Mouse (Mus musculus): Measurements from ENCODE around the gene Osbpl2. TPM values are rescaled to one million over a fixed set of nuclear protein-coding genes. Genes with fewer than 3 reads are reported as not detected.

Gene Osbpl2
- total and polyA plus RNA-seq, 2 experiments = 14.0 to 21.9 TPM

GRCm38 (mm10) chr2:180175725-180176124 lies 56.6 kb downstream of the Osbpl2 start:
- Histone ChIP-seq H3K4me1 (ENCODE audit: control insufficient read depth, insufficient read depth, low read length) (peaks cover 15% of the 10 kb centered on the region), H3K9ac (ENCODE audit: low read depth, low read length) (no peak overlapping the region), H3K27me3 (ENCODE audit: control insufficient read depth, insufficient read depth, low read length) (no peaks in the 10 kb centered on the region), H3K27ac (replicated peaks; ENCODE audit: insufficient read depth, low read depth, low read length) (no peak overlapping the region), H3K79me2 (ENCODE audit: control insufficient read depth, insufficient read depth, low read length) (peaks cover 12% of the 10 kb centered on the region), H3K4me3 (ENCODE audit: insufficient read depth, low read depth, low read length) (no peak overlapping the region), H3K36me3 (ENCODE audit: control insufficient read depth, insufficient read depth, low read length) (peaks cover 5% of the 10 kb centered on the region; the same call in 1 of the 2 replicates)
- WGBS = 90% methylated on average over 7 of the region's 7 CpGs
- DNase-seq (ENCODE audit: extremely low read depth, low read depth, low spot score) = no peak
- TF ChIP-seq POLR2A (IDR thresholded peaks at IDR 0.05; ENCODE audit: extremely low read depth, insufficient read depth, low read length) (no peak), CTCF (IDR thresholded peaks at IDR 0.05; ENCODE audit: low read depth, low read length) (no peak)

DNA sequence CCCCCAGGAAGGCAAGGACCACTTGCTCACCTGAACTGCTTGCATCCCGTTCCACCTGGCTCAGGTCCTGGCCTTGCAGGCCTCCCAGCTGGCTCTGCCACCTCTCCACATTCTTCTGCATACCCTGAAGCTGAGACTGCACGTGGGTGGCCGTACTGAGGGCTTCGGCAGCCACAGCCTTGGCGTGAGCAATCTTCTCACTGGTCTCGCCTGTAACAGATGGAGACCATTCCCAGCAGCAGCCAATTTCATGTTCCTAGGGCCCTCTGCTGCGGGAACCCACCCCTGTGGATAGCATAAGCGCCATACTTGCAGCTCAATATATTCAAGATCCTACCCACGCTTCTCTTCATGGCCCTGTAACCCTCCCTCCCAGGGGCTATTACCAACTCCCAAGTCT lies 62.4 kb downstream of the Osbpl2 start:
- TF ChIP-seq POLR2A (IDR thresholded peaks at IDR 0.05; ENCODE audit: extremely low read depth, insufficient read depth, low read length) (no peak), CTCF (IDR thresholded peaks at IDR 0.05; ENCODE audit: low read depth, low read length) (no peak)
- Histone ChIP-seq H3K27ac (replicated peaks; ENCODE audit: insufficient read depth, low read depth, low read length) (no peak overlapping the region), H3K79me2 (ENCODE audit: control insufficient read depth, insufficient read depth, low read length) (no peaks in the 10 kb centered on the region), H3K4me1 (ENCODE audit: control insufficient read depth, insufficient read depth, low read length) (no peaks in the 10 kb centered on the region), H3K36me3 (ENCODE audit: control insufficient read depth, insufficient read depth, low read length) (no peaks in the 10 kb centered on the region), H3K4me3 (ENCODE audit: insufficient read depth, low read depth, low read length) (no peak overlapping the region), H3K27me3 (ENCODE audit: control insufficient read depth, insufficient read depth, low read length) (no peaks in the 10 kb centered on the region), H3K9ac (ENCODE audit: low read depth, low read length) (no peak overlapping the region)
- WGBS = 86% methylated on average over 9 of the region's 9 CpGs
- no peak for DNase-seq (ENCODE audit: extremely low read depth, low read depth, low spot score)

- Histone ChIP-seq H3K4me1 (ENCODE audit: control insufficient read depth, insufficient read depth, low read length) (no peaks in the 10 kb centered on the region), H3K27ac (replicated peaks; ENCODE audit: insufficient read depth, low read depth, low read length) (no peak overlapping the region), H3K9ac (ENCODE audit: low read depth, low read length) (no peak overlapping the region), H3K36me3 (ENCODE audit: control insufficient read depth, insufficient read depth, low read length) (no peaks in the 10 kb centered on the region), H3K4me3 (ENCODE audit: insufficient read depth, low read depth, low read length) (no peak overlapping the region), H3K79me2 (ENCODE audit: control insufficient read depth, insufficient read depth, low read length) (no peaks in the 10 kb centered on the region), H3K27me3 (ENCODE audit: control insufficient read depth, insufficient read depth, low read length) (no peaks in the 10 kb centered on the region)
- no peak for DNase-seq (ENCODE audit: extremely low read depth, low read depth, low spot score)
- no peak for TF ChIP-seq CTCF (IDR thresholded peaks at IDR 0.05; ENCODE audit: low read depth, low read length)
- TF ChIP-seq POLR2A (IDR thresholded peaks at IDR 0.05; ENCODE audit: extremely low read depth, insufficient read depth, low read length) = no peak
- 91% methylated on average over 24 of the region's 24 CpGs for WGBS
Measured at GRCm38 (mm10) chr2:180184011-180184751, 65.1 kb downstream of the Osbpl2 start.

DNA sequence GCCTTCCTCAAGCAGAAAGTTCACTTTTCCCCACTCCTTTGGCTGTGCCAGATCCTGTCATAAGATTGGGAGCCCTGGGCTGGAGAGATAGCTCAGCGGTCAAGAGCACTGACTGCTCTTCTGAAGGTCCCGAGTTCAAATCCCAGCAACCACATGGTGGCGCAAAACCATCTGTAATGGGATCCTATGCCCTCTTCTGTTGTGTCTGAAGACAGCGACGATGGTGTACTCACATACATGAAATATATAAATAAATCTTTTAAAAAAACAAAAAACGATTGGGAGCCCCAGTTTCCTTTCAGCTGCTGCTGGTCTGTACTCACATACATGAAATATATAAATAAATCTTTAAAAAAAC lies 65.6 kb downstream of the Osbpl2 start:
- WGBS = 78% methylated on average over 6 of the region's 6 CpGs

GRCm38 (mm10) chr2:180185686-180186085 lies 66.6 kb downstream of the Osbpl2 start:
- no peak overlapping the region for H3K9ac ChIP-seq (ENCODE audit: low read depth, low read length)
- WGBS = 94% methylated on average over 14 of the region's 14 CpGs

More for the DNA sequence above, 65.6 kb downstream of the Osbpl2 start:
- DNase-seq (ENCODE audit: extremely low read depth, low read depth, low spot score) = no peak
- Histone ChIP-seq H3K27me3 (ENCODE audit: control insufficient read depth, insufficient read depth, low read length) (no peaks in the 10 kb centered on the region), H3K4me1 (ENCODE audit: control insufficient read depth, insufficient read depth, low read length) (no peaks in the 10 kb centered on the region), H3K4me3 (ENCODE audit: insufficient read depth, low read depth, low read length) (no peak overlapping the region), H3K27ac (replicated peaks; ENCODE audit: insufficient read depth, low read depth, low read length) (no peak overlapping the region), H3K79me2 (ENCODE audit: control insufficient read depth, insufficient read depth, low read length) (no peaks in the 10 kb centered on the region), H3K36me3 (ENCODE audit: control insufficient read depth, insufficient read depth, low read length) (no peaks in the 10 kb centered on the region), H3K9ac (ENCODE audit: low read depth, low read length) (no peak overlapping the region)
- TF ChIP-seq CTCF (IDR thresholded peaks at IDR 0.05; ENCODE audit: low read depth, low read length) (no peak), POLR2A (IDR thresholded peaks at IDR 0.05; ENCODE audit: extremely low read depth, insufficient read depth, low read length) (no peak)

GRCm38 (mm10) chr2:180187362-180187761 lies 68.3 kb downstream of the Osbpl2 start:
- Histone ChIP-seq H3K27me3 (ENCODE audit: control insufficient read depth, insufficient read depth, low read length) (no peaks in the 10 kb centered on the region), H3K27ac (replicated peaks; ENCODE audit: insufficient read depth, low read depth, low read length) (no peak overlapping the region), H3K79me2 (ENCODE audit: control insufficient read depth, insufficient read depth, low read length) (no peaks in the 10 kb centered on the region), H3K4me3 (ENCODE audit: insufficient read depth, low read depth, low read length) (no peak overlapping the region), H3K4me1 (ENCODE audit: control insufficient read depth, insufficient read depth, low read length) (no peaks in the 10 kb centered on the region), H3K9ac (ENCODE audit: low read depth, low read length) (no peak overlapping the region), H3K36me3 (ENCODE audit: control insufficient read depth, insufficient read depth, low read length) (no peaks in the 10 kb centered on the region)
- TF ChIP-seq CTCF (IDR thresholded peaks at IDR 0.05; ENCODE audit: low read depth, low read length) = no peak
- TF ChIP-seq POLR2A (IDR thresholded peaks at IDR 0.05; ENCODE audit: extremely low read depth, insufficient read depth, low read length) = no peak
- WGBS = 94% methylated on average over 11 of the region's 11 CpGs
- no peak for DNase-seq (ENCODE audit: extremely low read depth, low read depth, low spot score)

More at GRCm38 (mm10) chr2:180185686-180186085, 66.6 kb downstream of the Osbpl2 start:
- H3K4me1 ChIP-seq (ENCODE audit: control insufficient read depth, insufficient read depth, low read length) = no peaks in the 10 kb centered on the region
- H3K27ac ChIP-seq (replicated peaks; ENCODE audit: insufficient read depth, low read depth, low read length) = no peak overlapping the region
- H3K36me3 ChIP-seq (ENCODE audit: control insufficient read depth, insufficient read depth, low read length) = no peaks in the 10 kb centered on the region
- H3K4me3 ChIP-seq (ENCODE audit: insufficient read depth, low read depth, low read length) = no peak overlapping the region
- no peak for TF ChIP-seq CTCF (IDR thresholded peaks at IDR 0.05; ENCODE audit: low read depth, low read length)
- TF ChIP-seq POLR2A (IDR thresholded peaks at IDR 0.05; ENCODE audit: extremely low read depth, insufficient read depth, low read length) = no peak
- no peak for DNase-seq (ENCODE audit: extremely low read depth, low read depth, low spot score)
- no peaks in the 10 kb centered on the region for H3K27me3 ChIP-seq (ENCODE audit: control insufficient read depth, insufficient read depth, low read length)
- no peaks in the 10 kb centered on the region for H3K79me2 ChIP-seq (ENCODE audit: control insufficient read depth, insufficient read depth, low read length)

Data from liver, adult 2 months (tissue).